Mouse (Mus musculus): Measurements from ENCODE around the gene Baz2b. TPM values are rescaled to one million over a fixed set of nuclear protein-coding genes. Genes with fewer than 3 reads are reported as not detected.

Baz2b gene
- polyA plus RNA-seq, 1 experiment from 2014 or later = 55.1 TPM

DNA sequence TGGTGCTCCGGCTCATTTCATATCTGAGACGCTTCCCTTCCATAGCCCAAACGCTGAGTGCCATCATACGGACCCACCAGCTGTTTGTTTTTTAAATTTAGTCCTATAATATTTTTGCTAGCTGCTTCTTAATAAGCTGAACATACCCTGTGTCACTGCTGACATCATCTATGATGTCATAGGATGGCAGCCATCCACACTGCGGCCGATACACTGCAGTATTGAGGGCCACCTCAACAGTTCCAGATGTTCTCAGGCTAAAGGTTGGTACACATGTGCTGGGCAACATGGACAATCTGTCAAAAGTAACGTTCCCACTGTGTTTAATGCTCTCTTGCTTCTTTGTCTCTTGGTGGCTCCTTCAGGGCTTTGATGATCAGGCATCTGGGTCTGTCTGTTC is 185.9 kb downstream of the Baz2b start:
- Histone ChIP-seq H3K4me3 (no peak overlapping the region), H3K4me1 (no peaks in the 10 kb centered on the region; the same call in 1 of the 2 replicates), H3K27ac (no peak overlapping the region), H3K27me3 (ENCODE audit: insufficient read depth, poor library complexity, severe bottlenecking) (no peaks in the 10 kb centered on the region), H3K36me3 (peaks cover 4% of the 10 kb centered on the region; the same call in 1 of the 2 replicates), H3K9me3 (no peaks in the 10 kb centered on the region)
- WGBS = 91% methylated on average over 7 of the region's 7 CpGs
- no peak for DNase-seq (ENCODE audit: low spot score)

DNA sequence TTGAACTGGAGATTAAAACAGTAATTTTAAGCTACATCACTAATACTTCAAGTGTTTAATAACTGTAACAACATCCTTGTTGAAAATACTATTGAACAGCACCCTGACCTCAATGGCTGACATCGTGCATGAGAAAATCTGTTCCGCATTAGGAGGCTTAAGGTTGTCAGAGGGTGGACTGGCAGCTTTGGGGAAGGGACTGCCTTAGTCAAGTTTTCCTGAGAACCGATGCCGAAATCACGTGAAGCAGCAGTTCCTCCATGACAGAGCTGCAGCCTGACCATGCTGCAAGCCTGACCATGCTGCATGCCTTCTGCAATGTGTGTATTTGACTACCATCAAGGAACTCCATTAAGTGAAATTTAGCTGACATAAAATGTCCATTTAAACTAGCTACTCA is 188.1 kb downstream of the Baz2b start:
- DNase-seq (ENCODE audit: low spot score) = no peak
- H3K4me3 ChIP-seq = no peak overlapping the region
- H3K9me3 ChIP-seq = no peaks in the 10 kb centered on the region
- 0 out of 2 replicates have a peak, but pooled peaks cover 4% of the 10 kb centered on the region for H3K36me3 ChIP-seq
- H3K27me3 ChIP-seq (ENCODE audit: insufficient read depth, poor library complexity, severe bottlenecking) = no peaks in the 10 kb centered on the region
- H3K27ac ChIP-seq = no peak overlapping the region
- 78% methylated on average over 5 of the region's 5 CpGs for WGBS
- no peaks in the 10 kb centered on the region; the same call in 1 of the 2 replicates for H3K4me1 ChIP-seq

GRCm38 (mm10) chr2:60021138-60021537 is 188.5 kb downstream of the Baz2b start:
- no peaks in the 10 kb centered on the region for H3K9me3 ChIP-seq
- H3K27me3 ChIP-seq (ENCODE audit: insufficient read depth, poor library complexity, severe bottlenecking) = no peaks in the 10 kb centered on the region
- 87% methylated on average over 6 of the region's 6 CpGs for WGBS
- no peak for DNase-seq (ENCODE audit: low spot score)
- H3K4me3 ChIP-seq = no peak overlapping the region
- H3K36me3 ChIP-seq = 0 out of 2 replicates have a peak, but pooled peaks cover 4% of the 10 kb centered on the region
- H3K27ac ChIP-seq = no peak overlapping the region
- no peaks in the 10 kb centered on the region; the same call in 1 of the 2 replicates for H3K4me1 ChIP-seq

GRCm38 (mm10) chr2:60019546-60020250 is 189.9 kb downstream of the Baz2b start:
- no peak for DNase-seq (ENCODE audit: low spot score)

GRCm38 (mm10) chr2:60018875-60019501 is 190.7 kb downstream of the Baz2b start:
- Histone ChIP-seq H3K27me3 (ENCODE audit: insufficient read depth, poor library complexity, severe bottlenecking) (no peaks in the 10 kb centered on the region), H3K27ac (no peak overlapping the region), H3K36me3 (0 out of 2 replicates have a peak, but pooled peaks cover 4% of the 10 kb centered on the region), H3K4me3 (no peak overlapping the region), H3K9me3 (no peaks in the 10 kb centered on the region), H3K4me1 (no peaks in the 10 kb centered on the region)
- 83% methylated on average over 10 of the region's 10 CpGs for WGBS
- no peak for DNase-seq (ENCODE audit: low spot score)

More at GRCm38 (mm10) chr2:60019546-60020250, 189.9 kb downstream of the Baz2b start:
- 95% methylated on average over 3 of the region's 3 CpGs for WGBS
- Histone ChIP-seq H3K36me3 (0 out of 2 replicates have a peak, but pooled peaks cover 4% of the 10 kb centered on the region), H3K27ac (no peak overlapping the region), H3K9me3 (no peaks in the 10 kb centered on the region), H3K4me1 (no peaks in the 10 kb centered on the region), H3K27me3 (ENCODE audit: insufficient read depth, poor library complexity, severe bottlenecking) (no peaks in the 10 kb centered on the region), H3K4me3 (no peak overlapping the region)

DNA sequence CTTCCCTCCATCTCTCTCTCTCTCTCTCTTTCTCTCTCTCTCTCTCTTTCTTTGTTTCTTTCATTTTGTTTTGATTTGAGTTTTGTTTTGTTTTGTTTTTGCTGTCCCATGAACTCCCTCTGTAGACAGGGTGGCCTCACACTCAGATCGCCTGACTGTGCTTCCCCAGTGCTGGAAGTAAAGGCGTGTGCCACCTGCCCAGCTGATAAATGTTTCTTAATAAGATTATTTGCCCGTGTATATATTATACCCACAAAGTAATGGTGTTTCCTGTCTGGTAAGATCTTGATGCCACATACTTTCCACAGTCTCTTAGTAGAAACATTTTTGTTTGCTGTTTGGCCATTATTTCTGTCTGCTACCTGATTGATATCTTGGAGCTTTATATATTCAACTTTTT is 198.1 kb downstream of the Baz2b start:
- no peak for DNase-seq (ENCODE audit: low spot score)
- H3K4me3 ChIP-seq = no peak overlapping the region
- H3K27me3 ChIP-seq (ENCODE audit: insufficient read depth, poor library complexity, severe bottlenecking) = no peaks in the 10 kb centered on the region
- no peaks in the 10 kb centered on the region for H3K9me3 ChIP-seq
- H3K36me3 ChIP-seq = no peaks in the 10 kb centered on the region
- 85% methylated on average over 3 of the region's 3 CpGs for WGBS
- no peaks in the 10 kb centered on the region for H3K4me1 ChIP-seq
- no peak overlapping the region for H3K27ac ChIP-seq

- WGBS = 95% methylated on average over 5 of the region's 5 CpGs
- Histone ChIP-seq H3K9me3 (no peaks in the 10 kb centered on the region), H3K27me3 (ENCODE audit: insufficient read depth, poor library complexity, severe bottlenecking) (no peaks in the 10 kb centered on the region), H3K4me3 (no peak overlapping the region), H3K4me1 (peaks cover 6% of the 10 kb centered on the region; the same call in 1 of the 2 replicates), H3K36me3 (peaks cover 30% of the 10 kb centered on the region), H3K27ac (no peak overlapping the region)
- DNase-seq (ENCODE audit: low spot score) = no peak
Measured at GRCm38 (mm10) chr2:60003665-60004045, 206.0 kb downstream of the Baz2b start.

- DNase-seq (ENCODE audit: low spot score) = no peak
- WGBS = 63% methylated on average over 5 of the region's 5 CpGs
- no peak overlapping the region for H3K27ac ChIP-seq
Measured at GRCm38 (mm10) chr2:60003038-60003664, 206.5 kb downstream of the Baz2b start.

DNA sequence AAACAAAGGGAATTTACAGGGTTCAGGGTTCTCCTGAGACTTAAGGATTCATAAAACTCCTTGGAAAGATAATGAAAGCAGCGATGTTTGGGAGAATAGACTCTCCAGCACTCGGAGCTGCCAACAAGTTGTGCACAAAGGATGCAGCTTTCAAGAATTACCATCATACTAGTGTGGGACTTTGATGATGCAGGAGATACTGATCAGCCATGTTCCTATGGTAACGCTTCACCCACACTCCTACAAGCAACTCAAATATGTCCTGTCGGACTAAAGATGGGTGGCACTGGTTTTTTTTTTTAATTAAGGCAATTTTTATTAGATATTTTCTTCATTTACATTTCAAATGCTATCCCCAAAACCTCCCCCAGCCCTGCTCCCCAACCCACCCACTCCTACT is 209.4 kb downstream of the Baz2b start:
- Histone ChIP-seq H3K36me3 (peaks cover 23% of the 10 kb centered on the region), H3K4me1 (peaks cover 6% of the 10 kb centered on the region; the same call in 1 of the 2 replicates), H3K27me3 (ENCODE audit: insufficient read depth, poor library complexity, severe bottlenecking) (no peaks in the 10 kb centered on the region), H3K27ac (no peak overlapping the region), H3K9me3 (no peaks in the 10 kb centered on the region), H3K4me3 (no peak overlapping the region)
- WGBS = 92% methylated on average over 4 of the region's 4 CpGs
- no peak for DNase-seq (ENCODE audit: low spot score)

More at GRCm38 (mm10) chr2:60003038-60003664, 206.5 kb downstream of the Baz2b start:
- Histone ChIP-seq H3K27me3 (ENCODE audit: insufficient read depth, poor library complexity, severe bottlenecking) (no peaks in the 10 kb centered on the region), H3K36me3 (peaks cover 30% of the 10 kb centered on the region), H3K4me1 (peaks cover 6% of the 10 kb centered on the region; the same call in 1 of the 2 replicates), H3K4me3 (no peak overlapping the region), H3K9me3 (no peaks in the 10 kb centered on the region)

DNA sequence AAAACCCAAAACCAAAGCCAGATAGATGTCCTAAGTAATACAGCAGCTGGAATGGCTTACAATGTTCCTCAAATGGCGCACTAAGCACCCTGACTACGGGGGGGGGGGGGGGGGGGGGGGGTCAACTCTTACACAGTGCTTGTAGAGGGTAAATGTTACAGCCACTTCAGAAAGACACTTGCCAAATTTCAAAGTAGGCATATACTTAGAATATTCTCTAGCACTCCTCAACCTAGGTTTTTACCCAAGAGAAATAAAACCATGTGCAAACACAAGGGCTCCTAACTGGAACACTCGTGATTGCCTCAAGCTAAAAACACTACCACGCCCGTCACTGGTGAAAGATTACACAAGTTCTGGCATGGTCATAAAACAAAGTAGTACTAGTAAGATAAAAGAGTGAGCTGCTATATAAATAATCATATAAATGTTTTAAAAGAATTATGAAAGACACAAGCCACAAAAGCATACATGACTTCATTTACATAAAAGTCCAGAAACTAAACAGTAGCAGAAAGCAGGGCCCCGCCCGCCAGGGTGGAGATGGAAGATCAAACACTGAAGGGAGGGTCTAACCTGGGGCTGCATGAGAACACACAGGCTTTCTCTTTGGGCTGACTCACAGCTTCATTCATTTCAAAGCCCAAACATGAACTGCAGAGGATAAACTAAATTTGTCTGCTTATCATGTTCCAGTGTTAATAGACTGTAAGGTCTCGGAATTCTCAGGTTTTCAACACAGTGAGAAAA is 212.0 kb downstream of the Baz2b start:
- H3K4me3 ChIP-seq = no peak overlapping the region
- H3K27me3 ChIP-seq (ENCODE audit: insufficient read depth, poor library complexity, severe bottlenecking) = no peaks in the 10 kb centered on the region
- WGBS = 87% methylated on average over 8 of the region's 8 CpGs
- peaks cover 6% of the 10 kb centered on the region for H3K4me1 ChIP-seq
- peaks cover 12% of the 10 kb centered on the region; the same call in 1 of the 2 replicates for H3K36me3 ChIP-seq
- DNase-seq (ENCODE audit: low spot score) = no peak
- no peaks in the 10 kb centered on the region for H3K9me3 ChIP-seq
- no peak overlapping the region for H3K27ac ChIP-seq

DNA sequence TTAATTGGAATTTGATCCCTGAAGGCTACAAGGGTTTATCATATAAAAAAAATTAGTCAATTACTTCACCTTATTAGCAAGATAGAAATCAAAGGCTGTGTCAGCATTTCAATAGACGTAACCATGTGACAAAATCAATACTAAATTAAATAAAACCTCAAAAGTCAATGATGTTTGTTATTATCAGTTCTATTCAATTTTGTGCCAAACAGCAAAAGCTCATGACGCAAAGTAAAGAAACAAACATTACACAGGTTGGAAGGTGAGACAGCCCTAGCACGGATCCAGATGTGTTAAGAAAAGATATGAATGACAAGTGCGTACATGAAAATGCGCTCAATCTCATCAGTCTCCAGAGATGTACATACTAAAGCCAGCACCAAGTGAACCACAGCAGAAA is 212.7 kb downstream of the Baz2b start:
- no peaks in the 10 kb centered on the region for H3K27me3 ChIP-seq (ENCODE audit: insufficient read depth, poor library complexity, severe bottlenecking)
- H3K4me1 ChIP-seq = peaks cover 12% of the 10 kb centered on the region
- no peaks in the 10 kb centered on the region for H3K9me3 ChIP-seq
- no peak for DNase-seq (ENCODE audit: low spot score)
- no peak overlapping the region for H3K27ac ChIP-seq
- H3K4me3 ChIP-seq = no peak overlapping the region
- H3K36me3 ChIP-seq = peaks cover 12% of the 10 kb centered on the region; the same call in 1 of the 2 replicates
- WGBS = 90% methylated on average over 5 of the region's 5 CpGs

DNA sequence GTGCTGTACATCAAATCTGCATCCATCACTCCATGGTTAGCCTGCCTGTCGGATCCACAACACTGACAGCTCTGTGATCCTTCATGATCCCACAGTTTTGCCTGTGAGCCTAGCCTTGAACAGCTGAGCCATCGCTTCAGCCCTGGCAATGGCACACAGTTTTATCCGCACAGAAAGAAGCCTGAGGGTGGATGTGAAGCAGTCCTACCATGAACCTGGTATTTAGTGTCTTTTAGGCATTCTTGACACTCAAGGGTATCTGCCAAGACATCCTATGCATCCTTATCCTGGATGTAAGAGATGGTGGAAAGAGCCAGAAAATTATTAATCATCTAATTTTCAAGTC is 216.5 kb downstream of the Baz2b start:
- Histone ChIP-seq H3K9me3 (no peaks in the 10 kb centered on the region), H3K27ac (no peak overlapping the region), H3K4me1 (peaks cover 32% of the 10 kb centered on the region), H3K36me3 (no peaks in the 10 kb centered on the region), H3K4me3 (no peak overlapping the region), H3K27me3 (ENCODE audit: insufficient read depth, poor library complexity, severe bottlenecking) (no peaks in the 10 kb centered on the region)
- DNase-seq (ENCODE audit: low spot score) = no peak
- WGBS = 75% methylated on average over 3 of the region's 3 CpGs

Data from heart, embryonic 10.5 days (tissue).